Mouse (Mus musculus): Measurements from ENCODE around the gene Olfr986.
A peak's percentile ranks its signal among the peaks of the same experiment; 100 is the strongest.
"Not testable (repeated sequence)": the region's sequence is repeated elsewhere in the genome, so short reads cannot be mapped to it uniquely, and the experiment has no call there.

Gene Olfr986

DNA sequence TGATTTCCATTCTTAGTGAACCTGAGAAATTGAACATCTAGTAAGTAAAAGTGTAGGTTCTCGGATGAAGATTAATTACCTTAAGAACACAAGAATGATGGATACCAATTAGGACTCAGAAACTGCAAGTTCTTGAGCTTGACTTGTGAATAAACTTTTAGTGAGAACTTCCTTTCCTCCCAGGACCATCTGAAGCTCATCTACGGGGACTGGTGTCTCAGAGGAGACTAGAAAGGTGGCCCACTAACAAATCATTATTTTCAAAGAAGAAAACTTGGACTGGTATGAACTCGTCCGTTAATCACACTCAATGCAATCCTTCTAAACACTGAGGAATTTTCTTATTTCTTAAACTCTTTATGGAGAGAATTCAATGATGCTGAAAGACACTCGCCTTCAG, at the start of gene Olfr986:
TSS of gene Olfr986 (plus strand) at position 301 of the 400 bp plus-strand sequence.
- no peak for DNase-seq

DNA sequence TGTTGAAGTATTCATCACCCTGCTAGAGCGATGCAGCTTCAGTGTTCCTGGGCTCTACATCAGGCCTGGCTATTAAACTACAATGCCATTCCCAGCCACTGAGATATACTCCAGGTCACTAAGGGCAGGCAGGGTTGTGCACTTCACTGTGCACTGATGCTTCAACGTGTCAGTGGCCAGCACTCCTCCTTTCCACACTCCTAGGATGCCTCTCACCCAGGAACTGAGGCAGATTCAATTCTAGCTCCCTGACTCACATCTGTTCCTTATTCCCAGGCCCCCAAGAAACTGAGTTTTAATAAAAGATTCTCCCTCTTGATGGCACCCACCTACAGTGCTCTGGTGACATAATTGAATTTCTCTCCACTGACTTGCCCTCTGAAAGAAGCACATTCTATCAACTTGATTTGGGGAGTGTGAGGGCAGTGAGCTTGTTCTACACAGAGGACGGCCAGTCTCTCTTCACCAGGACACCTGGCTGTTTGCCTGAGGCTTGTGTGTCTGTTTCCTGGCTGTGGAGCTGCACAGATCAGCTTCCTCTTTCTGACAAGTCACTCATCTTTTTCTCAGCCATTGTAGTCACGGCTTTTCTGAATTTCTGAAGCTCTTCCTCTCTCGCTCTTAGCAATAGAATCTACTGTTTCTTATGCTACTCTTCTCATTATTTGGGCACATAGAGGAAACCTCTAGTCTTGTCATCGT, 43.6 kb upstream of the Olfr986 start:
- DNase-seq = no peak

DNA sequence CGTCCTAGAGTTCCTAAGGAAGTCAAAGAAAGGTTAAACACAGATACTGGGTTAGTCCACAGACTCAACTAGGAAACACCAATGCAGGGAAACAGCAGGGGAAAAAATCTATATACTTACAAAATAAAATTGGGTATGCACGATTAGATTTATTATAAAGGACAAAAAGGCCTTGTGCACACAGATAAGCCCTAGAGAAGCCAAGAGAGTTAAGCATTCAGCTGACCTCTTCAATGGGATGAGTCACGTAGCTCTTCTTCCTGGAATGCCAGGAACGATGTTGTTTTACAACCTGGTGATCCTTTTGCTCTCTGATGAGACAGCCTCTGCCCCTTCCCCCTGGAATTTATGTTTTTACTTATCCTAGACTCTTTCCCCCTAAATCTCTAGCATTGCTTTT, 41.2 kb upstream of the Olfr986 start:
- no peak for DNase-seq

DNA sequence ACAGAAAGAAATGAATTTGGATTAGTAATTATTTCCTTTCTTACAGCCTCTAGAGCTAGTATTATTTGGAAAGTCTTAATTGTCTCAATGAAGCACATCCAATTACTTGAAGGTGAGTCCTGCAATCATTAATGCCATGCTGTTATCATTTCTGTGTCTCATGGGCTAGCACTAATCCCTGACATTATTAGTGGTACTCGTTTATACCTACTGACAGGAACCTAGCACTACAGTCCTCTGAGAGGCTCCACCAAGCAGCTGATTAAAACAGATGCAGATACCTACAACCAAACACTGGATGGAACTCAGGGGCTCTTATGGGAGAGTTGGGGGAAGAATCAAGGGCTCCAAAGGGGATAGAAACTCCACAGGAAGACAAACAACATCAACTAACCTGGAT, 39.2 kb upstream of the Olfr986 start:
- no peak for DNase-seq

DNA sequence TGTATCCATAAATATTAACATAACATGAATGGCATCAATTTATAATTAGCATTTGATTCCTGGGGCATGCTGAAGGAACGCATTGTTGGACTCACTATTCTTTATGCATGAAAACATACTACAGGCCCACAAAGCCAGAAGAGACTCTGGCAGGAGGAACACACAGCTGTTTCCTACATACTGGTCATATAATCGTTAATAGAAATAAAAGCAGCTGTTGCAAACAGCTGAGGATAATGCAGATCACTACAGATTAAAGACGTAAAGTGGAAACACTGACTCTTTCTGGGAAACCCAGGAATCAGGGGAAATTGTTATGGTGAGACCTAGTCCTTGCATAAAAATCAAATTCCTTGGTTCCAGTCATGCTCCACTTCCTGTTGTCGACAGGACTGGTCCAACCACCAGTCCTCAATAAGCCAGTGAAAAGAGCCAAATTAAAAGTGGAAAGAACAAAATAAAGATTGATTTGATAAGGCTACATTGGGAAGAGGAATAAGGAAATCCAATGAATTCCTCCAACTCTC, 25.5 kb upstream of the Olfr986 start:
- DNase-seq = no peak

DNA sequence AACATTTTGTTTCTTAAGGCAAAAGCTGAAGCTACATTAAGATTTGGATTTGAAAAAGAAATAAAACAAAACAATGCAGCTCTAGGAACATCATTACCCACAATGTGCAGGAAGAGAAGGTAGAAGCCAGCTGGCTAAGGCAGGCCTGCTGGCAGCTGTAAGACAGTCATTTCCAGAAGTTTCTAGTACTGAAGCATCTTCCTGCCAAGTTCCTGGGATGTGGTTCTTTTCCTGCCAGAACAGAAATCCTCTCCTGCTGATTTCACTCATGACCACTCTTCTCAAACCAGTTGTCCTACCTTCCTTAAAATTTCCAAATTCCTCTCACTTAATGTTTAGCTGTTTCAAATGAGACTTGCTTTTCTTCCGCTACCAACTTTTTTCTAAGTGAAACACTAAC, 14.3 kb upstream of the Olfr986 start:
- DNase-seq = no peak

DNA sequence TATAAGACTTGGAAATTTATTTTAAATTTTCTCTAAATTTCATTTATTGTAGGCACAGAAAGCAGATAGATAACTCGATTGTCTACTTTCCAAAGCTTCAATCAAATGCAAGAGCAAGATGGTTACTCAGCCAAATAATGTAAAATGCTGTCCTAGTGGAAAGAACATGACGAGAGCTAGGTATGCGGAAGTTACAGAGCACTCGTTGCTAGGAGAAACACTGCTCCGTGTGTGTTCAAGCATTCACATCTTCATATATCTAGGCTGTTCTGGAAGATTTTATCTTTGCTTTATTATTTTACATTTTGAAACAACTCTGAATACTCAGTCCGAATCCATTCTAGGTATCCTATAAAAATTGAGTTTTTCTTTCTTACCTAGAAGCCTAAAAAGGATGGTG, 3.7 kb upstream of the Olfr986 start:
- DNase-seq = no peak

DNA sequence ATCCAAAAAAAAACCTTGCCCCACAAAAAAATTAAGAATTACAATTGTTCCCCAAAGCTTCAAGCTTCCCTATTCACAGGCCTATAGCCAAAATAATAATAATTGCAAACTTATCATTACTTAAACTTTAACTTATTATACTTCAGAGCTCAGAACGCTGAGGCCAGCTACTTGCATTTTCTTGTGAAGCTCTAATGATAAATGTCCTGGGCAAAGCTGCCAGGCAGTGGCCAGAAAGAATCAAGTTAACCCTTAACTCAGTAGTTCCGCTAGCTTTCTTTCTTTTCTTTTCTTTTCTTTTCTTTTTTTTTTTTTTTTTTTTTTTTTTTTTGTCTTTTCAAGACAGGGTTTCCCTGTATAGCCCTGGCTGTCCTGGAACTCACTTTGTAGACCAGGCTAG, 4.4 kb downstream of the Olfr986 start:
- DNase-seq = not testable (repeated sequence)

DNA sequence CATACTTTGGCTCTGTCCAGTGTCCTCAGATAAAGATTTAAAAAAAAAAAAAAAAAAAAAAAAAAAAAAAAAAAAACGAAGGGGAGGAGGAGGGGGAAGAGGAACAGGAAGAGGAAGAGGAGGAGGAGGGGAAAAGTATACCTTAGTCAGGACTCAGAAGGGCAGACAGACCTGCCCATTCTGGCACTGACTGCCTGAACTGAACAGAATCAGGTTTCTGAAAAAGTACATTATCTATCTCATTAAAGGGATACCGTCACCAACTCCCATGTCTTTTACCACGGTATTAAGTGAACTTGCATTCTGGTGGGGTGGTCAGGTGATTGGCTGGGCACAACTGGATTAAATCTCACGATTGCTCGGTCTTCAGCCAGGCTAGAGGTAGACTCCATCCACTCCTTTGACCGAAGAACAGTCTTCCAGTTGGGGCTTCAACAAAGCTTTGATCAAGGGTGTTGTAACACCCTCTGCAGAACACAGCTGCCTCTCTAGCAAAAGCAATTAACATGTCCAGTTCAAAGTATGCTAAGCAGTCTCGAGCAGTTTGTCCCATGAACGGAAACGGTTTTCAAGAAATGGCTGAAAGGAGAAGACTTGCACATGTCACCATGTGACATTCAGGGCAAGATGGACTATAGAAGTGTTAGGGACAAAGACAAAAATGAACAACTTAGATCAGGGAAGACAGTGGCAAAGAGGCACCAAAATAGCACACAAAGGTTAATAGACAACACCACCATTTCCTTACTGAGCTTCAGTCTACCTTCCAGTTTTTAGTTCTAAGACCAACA, 10.6 kb downstream of the Olfr986 start:
- DNase-seq = no peak

DNA sequence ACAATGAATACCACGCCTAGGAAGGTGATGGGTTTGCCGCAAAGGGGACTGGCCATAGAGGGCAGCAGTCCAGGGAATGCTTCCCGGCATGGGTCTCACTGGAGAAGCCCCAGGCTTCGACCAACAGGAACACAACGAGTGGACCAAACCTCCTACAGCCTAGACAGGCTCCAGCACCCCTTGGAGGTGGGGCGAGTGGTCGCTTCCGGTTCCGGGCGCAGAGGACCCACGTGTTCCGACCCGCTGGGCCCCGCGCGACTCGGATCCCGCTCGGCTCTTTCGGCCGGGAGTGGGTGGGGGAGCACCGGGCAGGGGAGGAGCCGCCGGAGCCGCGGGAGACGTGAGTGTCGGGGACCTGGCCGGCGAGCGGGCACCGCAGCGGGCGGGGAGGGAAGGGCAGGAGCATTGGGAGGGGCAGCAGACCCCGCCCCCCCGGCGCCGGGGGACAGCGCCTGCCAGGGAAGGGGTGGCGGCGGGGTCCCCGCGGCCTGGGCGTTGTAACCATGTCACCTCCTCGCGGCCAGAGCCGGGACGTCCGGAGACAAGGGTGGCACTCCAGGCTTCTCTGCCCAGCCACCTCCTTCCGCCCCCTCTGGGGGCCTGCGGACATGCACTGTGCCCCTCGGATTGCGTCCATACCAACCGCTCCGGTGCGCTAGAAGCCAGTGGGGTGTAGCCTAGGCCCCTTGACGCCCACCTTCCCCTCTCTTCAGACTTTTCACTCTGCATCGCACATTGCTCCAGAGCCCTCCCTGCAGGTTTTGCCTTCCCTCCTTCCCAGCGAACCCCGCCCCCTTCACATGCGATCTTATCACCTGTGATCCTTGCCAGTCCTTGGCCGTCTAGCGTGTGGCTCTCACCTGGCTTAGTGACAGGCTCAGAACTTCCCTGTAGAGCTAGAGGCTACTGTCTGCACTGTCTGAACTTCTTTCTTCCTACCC, 11.6 kb downstream of the Olfr986 start, which contains the start of gene Zfp202:
TSS of gene Zfp202 (plus strand) at position 219 of the 941 bp plus-strand sequence.
- peak; percentile 73 for DNase-seq

DNA sequence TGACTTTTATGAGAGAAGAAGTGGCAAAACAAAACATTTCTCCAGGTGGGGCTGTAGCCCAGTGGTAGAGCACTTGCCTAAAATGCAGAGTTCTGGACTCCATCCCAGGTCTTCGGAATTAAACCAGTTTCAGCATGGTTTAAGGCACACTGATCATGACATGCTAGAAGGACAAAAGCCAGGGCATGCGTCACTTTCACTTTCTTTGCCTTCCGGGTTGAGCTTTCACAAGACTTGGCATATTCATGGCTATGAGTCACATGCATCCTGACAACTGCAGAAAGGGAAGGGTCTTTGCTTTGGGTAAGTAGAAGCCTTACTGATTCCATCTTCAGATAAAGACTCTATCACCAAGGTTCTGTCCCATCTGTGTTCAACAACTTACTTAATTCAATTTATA, 15.3 kb downstream of the Olfr986 start:
- no peak for DNase-seq

DNA sequence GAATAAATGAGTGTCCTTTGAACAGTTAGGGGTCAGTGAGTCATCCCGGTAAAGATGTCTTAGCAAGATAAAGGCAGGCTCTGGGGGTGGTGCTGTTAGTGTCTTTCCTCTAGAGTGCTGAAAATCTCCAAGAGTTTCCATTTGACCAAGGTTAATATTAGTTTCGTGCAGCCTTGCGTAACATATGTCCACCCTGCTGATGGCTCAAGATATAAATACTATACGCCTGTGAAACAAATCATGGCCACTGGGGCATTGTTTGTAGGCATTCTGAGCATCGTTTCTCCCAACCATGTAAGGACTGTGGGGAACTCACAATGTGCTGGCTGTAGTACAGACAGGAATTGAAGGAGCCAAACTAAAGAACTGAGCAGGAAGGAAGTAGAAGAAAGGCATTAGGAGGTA, 25.8 kb downstream of the Olfr986 start:
- DNase-seq = no peak

DNA sequence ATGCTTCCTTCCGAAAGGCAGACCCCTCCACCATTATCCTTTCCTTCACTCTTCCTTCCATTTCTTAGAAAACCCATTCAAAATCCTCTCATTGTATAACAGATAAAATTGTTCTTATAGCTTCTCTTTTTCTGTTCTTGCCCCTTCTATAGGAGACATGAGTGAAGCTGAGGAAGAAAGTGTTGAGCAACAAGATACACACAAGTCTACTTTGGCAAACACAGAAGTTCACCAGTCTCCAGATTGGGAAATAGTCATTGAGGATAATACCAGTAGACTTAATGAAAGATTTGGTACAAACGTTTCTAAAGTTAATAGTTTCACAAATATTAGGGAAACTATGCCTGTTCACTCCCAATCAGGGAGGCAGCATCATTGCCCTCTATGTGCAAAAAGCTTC, 30.0 kb downstream of the Olfr986 start:
- DNase-seq = no peak

DNA sequence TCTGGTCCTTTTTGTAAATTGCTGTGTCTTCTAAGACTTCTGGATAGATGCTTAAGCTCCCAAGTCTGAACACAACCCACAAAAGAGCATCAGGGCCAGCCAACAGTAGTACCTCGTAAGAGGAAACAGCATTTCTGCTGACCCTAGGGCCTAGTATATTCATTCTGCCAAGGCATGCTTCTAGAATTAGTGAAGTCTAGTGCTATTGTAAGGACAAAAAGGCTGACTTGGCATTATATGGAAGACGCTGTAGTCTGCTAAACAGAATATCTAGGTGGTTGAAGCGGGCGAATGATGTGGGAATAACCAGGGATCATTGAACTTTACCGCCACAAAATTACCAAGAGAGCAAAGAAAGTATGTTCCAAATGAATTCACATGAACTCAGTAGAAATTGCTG, 33.3 kb downstream of the Olfr986 start:
- no peak for DNase-seq

DNA sequence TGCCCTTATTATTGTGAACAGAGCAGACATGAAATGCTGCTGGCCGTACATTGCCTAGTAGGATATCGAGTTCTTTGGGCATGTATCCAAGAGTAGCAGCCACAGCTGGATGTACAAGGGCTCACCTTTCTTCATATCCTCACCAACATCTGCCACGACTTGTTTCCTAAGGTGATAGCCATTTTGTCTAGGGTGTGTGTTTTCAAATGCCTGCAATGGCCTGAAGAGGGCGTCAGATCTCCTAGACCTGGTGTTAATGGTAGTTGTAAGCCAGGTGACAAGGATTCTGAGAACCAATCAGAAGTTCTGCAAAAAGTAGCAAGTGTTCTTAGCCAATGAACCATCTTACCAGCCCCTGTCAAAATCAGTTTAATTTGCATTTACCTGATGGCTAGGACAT, 35.9 kb downstream of the Olfr986 start:
- DNase-seq = no peak

DNA sequence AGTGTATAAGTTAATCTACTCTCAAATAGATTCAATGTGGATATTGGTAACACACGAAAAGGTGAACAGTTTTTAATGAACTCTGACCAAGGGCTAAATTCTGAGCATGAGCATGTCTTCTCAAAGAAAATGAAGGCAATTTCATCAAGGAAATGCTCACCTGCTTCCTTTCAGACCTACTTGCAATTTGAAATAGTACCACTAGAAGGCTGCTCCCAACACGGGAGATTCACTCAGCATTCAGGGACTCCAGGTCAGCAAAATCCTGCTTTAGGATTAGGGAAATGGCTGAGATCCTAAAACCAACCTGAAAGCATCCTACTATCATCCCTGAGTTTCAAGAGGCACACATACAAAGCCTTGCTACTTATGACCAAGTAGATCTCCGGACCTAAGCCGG, 43.6 kb downstream of the Olfr986 start:
- no peak for DNase-seq

DNA sequence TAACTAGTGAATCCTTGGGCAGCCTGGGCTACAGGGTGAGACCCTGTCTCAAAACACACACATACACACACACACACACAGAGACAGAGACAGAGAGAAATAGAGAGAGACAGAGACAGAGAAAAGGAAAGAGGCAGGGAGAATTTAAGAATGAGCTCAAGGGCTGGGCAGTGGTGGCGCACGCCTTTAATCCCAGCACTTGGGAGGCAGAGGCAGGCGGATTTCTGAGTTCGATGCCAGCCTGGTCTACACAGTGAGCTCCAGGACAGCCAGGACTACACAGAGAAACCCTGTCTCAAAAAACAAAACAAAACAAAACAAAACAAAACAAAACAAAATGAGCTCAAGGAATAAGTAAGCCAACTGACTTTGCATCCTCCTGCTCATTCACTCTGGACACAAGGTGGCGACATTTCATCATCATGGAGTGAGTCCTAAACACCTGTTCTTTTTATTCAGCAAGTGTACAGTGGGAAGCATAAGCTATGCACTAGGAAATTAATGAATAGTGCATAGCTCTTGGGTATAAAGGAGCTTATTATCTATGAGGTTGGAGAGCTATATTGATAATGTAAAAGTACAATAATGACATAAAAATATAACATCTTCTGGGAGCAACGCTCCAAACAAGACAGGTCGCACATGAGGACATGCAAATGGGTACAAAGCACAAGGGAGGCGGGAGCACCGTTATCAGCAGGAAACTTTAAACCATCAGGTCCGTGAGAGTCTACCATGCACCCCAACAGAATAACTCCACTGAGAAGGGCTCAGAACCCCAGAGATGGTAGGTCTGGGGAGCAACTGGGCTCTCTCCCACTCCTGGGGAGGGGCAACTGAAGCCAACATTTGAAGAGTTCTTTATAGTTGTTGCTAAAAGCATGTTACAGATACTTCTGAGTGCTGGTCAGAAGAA, 47.4 kb downstream of the Olfr986 start:
- peak; percentile 32 for DNase-seq

DNA sequence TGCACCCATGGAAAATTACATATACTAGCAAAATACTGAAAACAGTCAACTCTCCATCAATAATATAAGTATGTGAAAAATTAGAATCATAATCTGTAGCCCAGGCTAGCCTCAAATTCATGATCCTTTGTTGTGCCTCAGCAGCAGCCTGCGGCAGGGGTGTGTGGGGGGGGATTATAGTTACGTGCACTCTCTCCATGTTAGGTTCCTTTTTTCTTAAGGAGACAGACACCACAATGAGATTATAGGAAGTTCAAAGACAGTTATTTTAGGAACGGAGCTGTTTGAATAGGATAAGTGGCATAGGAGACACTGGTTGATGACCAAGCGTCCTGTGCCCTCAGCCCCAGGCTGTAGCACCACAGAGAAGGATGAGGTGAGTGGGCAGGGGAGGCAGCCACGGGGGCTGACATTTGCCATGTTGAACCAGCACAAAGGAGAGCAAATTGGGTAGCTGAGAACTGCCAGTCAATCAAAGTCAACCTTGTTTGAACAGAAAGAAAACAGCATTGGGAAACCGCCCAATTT, 48.1 kb downstream of the Olfr986 start:
- DNase-seq = no peak

DNA sequence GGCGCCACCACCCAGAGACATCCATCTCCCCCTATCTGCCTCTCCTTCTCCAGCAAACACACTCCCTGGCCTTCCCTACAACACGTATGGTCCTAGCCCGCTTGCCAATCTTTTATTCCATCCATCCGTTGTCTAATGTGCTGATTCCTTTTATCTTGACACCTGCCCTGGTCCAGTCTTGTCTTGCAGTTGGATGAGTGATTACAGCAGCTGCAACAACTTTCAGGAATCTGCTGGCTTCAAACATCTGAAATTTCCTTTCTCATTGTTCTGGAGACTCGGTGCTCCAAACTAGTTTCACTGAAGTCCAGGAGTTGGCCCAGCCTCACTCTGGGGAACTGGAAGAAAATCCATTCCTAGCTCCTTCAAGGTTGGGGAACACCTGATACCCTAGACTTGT, 48.8 kb downstream of the Olfr986 start:
- no peak for DNase-seq

DNA sequence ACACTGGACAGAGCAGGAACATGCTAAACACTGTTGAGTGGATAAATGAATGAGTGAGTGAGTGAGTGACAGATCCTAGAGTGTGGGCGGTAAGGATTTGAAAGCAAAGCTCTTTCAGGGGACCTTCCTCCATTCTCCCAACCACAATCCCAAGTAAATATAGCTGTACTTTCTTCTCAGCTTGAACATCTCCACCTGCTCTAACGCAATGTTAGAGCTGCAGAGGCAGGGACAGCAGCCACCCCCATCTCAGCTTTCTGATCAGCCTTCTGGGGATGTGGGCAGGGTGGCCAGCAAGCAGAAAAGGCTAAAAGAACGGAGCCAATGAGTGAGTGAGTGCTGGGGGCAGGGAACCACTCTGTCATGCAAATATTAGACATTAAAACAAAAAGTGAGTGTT, 50.3 kb downstream of the Olfr986 start:
- no peak for DNase-seq

DNA sequence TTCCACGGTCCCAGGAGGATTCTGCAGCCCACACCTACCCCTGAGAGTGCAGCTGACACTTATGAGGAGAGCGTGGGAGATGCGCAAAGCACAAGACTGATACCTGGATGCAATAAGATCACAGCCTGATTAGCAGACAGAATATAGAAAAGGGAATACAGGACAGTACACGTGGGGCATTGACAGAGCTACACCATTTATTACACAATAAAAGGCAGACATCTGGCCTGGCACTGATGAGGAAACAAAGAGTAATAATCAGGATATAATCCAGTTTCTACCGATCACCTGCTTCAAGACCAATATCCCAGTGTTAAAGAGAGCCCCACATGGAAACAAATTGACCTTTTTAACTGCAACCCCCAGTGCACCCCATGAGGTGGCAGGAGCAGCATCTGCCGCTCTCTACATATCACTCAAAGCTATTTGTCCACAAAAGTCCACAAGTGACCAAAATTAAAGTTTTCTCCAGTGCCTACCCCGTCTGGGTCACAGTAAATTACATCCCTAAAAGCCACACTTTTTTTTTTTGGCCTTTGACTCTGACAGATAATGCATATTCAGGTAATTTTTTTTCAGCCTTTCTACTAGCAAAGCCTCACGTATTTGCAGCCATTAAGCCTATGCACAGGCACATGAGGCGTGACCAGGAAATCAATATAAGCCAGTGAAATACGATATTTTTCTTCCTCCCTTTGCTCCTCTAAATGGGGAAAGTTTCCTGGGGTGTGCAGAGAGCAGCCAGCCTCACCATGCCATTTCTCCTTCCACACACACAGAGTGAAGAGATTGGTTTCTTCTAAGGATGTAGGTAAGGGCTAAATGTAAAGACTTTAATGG, 53.7 kb downstream of the Olfr986 start:
- no peak for DNase-seq
